Mouse (Mus musculus) heart, postnatal 0 days (tissue): ENCODE measurements around the gene Pdzd3.

Experiments used
- CTCF ChIP-seq: IDR thresholded peaks from 2 replicates; pipeline ENCODE4 v1.5.1; 2016; ENCODE audit warnings: antibody characterized with exemption, control low read depth, low read depth
- EP300 ChIP-seq: IDR thresholded peaks from 2 replicates; pipeline ENCODE4 v1.6.1; 2016; ENCODE audit warnings: antibody characterized with exemption, low read depth

GRCm38 (mm10) chr9:44237128-44237527 lies 14.1 kb downstream of the Pdzd3 start:
- TF ChIP-seq EP300 (no peak), CTCF (no peak)
